Mouse (Mus musculus): ENCODE data around the gene Parn.

GRCm38 (mm10) chr16:13538213-13538932, 129.6 kb downstream of the Parn start:
- TF ChIP-seq CTCF (IDR thresholded peaks at IDR 0.05; ENCODE audit: borderline replicate concordance, extremely low read depth, insufficient read depth, insufficient read length) (no peak), POLR2A (IDR thresholded peaks at IDR 0.05; ENCODE audit: borderline replicate concordance, extremely low read depth, insufficient read depth, insufficient read length, poor library complexity, severe bottlenecking) (no peak)
